Mouse (Mus musculus): ENCODE data around the gene Stxbp1. TPM values are rescaled to one million over a fixed set of nuclear protein-coding genes. Genes with fewer than 3 reads are reported as not detected.

The Stxbp1 gene
- polyA plus RNA-seq, 1 experiment from 2014 or later: 275 TPM

- Histone ChIP-seq H3K27ac (no peak overlapping the region), H3K9ac (no peak overlapping the region), H3K4me1 (replicated peaks; ENCODE audit: control insufficient read depth, insufficient read depth, low read length) (peaks cover 26% of the 10 kb centered on the region), H3K27me3 (ENCODE audit: control insufficient read depth, insufficient read depth, low read length) (no peaks in the 10 kb centered on the region), H3K4me2 (replicated peaks) (no peak overlapping the region), H3K4me3 (replicated peaks; ENCODE audit: low read length) (no peak overlapping the region), H3K36me3 (replicated peaks; ENCODE audit: control insufficient read depth, insufficient read depth) (no peaks in the 10 kb centered on the region), H3K9me3 (ENCODE audit: control insufficient read depth, low read length) (no peaks in the 10 kb centered on the region)
- DNase-seq (ENCODE audit: low spot score): no peak
- no peak for ATAC-seq (ENCODE audit: low FRiP score)
- WGBS: 39% methylated on average over 7 of the region's 7 CpGs
These were observed 37.7 kb upstream of the Stxbp1 start for GRCm38 (mm10) chr2:32884745-32885144.

DNA sequence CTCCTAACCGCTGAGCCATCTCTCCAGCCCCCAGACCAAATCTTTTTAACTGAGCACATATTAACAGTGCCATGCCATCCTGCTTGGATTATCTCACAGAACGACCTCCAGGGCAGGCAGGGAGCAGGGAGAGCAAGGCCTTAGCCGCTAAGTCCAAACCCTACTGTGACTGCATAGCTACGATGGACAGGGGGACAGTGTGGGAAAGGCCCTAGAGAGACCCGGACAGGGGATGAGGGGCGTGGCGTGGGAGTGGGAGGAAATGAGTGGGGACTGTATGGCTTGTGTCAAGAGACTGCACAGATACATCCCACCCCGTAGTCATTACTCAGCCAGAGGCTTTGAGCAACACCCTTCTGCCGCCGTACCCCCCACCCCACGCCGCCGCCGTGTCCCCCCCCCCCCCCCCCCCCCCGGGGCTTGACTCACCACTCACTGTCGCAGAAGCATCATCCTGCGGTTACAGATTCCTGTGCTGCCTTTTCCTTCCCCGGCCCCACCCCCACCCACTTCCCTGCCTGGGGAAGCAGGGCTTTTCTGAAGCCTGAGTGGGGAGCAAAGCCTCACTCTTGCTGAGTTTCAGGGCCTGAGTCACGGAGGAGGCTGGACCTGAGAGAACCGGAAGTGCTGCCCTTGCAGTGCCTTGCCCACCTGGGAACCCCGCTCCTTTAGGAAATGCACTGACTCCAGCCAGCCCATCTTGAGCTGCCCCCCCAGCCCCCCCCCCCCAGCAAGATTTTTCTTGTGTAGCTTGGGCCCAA lies 35.4 kb upstream of the Stxbp1 start:
- Histone ChIP-seq H3K4me1 (replicated peaks; ENCODE audit: control insufficient read depth, insufficient read depth, low read length) (peaks cover 44% of the 10 kb centered on the region), H3K9ac (no peak overlapping the region), H3K4me3 (replicated peaks; ENCODE audit: low read length) (no peak overlapping the region), H3K4me2 (replicated peaks) (no peak overlapping the region), H3K36me3 (replicated peaks; ENCODE audit: control insufficient read depth, insufficient read depth) (no peaks in the 10 kb centered on the region), H3K27me3 (ENCODE audit: control insufficient read depth, insufficient read depth, low read length) (no peaks in the 10 kb centered on the region), H3K9me3 (ENCODE audit: control insufficient read depth, low read length) (no peaks in the 10 kb centered on the region), H3K27ac (no peak overlapping the region; the same call in 1 of the 2 replicates)
- ATAC-seq (ENCODE audit: low FRiP score) (no peak), DNase-seq (ENCODE audit: low spot score) (no peak)
- WGBS: 57% methylated on average over 20 of the region's 21 CpGs

- Histone ChIP-seq H3K9me3 (ENCODE audit: control insufficient read depth, low read length) (no peaks in the 10 kb centered on the region), H3K27ac (peak overlapping the region; percentile 36; the same call in 1 of the 2 replicates), H3K4me1 (replicated peaks; ENCODE audit: control insufficient read depth, insufficient read depth, low read length) (peaks cover 51% of the 10 kb centered on the region), H3K4me2 (replicated peaks) (no peak overlapping the region), H3K4me3 (replicated peaks; ENCODE audit: low read length) (no peak overlapping the region), H3K9ac (0 out of 2 replicates have a peak overlapping the region, but pooled peaks have one; percentile 2), H3K27me3 (ENCODE audit: control insufficient read depth, insufficient read depth, low read length) (no peaks in the 10 kb centered on the region), H3K36me3 (replicated peaks; ENCODE audit: control insufficient read depth, insufficient read depth) (no peaks in the 10 kb centered on the region)
- WGBS: 45% methylated on average over 3 of the region's 3 CpGs
- no peak for ATAC-seq (ENCODE audit: low FRiP score)
- no peak for DNase-seq (ENCODE audit: low spot score)
These were observed 34.7 kb upstream of the Stxbp1 start for GRCm38 (mm10) chr2:32881723-32882122.

GRCm38 (mm10) chr2:32881054-32881453 lies 34.0 kb upstream of the Stxbp1 start:
- Histone ChIP-seq H3K4me2 (replicated peaks) (no peak overlapping the region; the same call in 1 of the 2 replicates), H3K4me1 (replicated peaks; ENCODE audit: control insufficient read depth, insufficient read depth, low read length) (peaks cover 51% of the 10 kb centered on the region), H3K9ac (peak overlapping the region; percentile 2; the same call in 1 of the 2 replicates), H3K36me3 (replicated peaks; ENCODE audit: control insufficient read depth, insufficient read depth) (no peaks in the 10 kb centered on the region), H3K4me3 (replicated peaks; ENCODE audit: low read length) (no peak overlapping the region), H3K27ac (peak overlapping the region; percentile 36), H3K27me3 (ENCODE audit: control insufficient read depth, insufficient read depth, low read length) (no peaks in the 10 kb centered on the region), H3K9me3 (ENCODE audit: control insufficient read depth, low read length) (no peaks in the 10 kb centered on the region)
- DNase-seq (ENCODE audit: low spot score): no peak
- WGBS: 21% methylated on average over 6 of the region's 6 CpGs
- no peak for ATAC-seq (ENCODE audit: low FRiP score)

GRCm38 (mm10) chr2:32879593-32879992 lies 32.5 kb upstream of the Stxbp1 start:
- 90% methylated on average over 5 of the region's 5 CpGs for WGBS
- Histone ChIP-seq H3K4me2 (replicated peaks) (peak overlapping the region; percentile 97; the same call in 1 of the 2 replicates), H3K27me3 (ENCODE audit: control insufficient read depth, insufficient read depth, low read length) (no peaks in the 10 kb centered on the region), H3K36me3 (replicated peaks; ENCODE audit: control insufficient read depth, insufficient read depth) (no peaks in the 10 kb centered on the region), H3K4me3 (replicated peaks; ENCODE audit: low read length) (no peak overlapping the region), H3K9me3 (ENCODE audit: control insufficient read depth, low read length) (no peaks in the 10 kb centered on the region), H3K4me1 (replicated peaks; ENCODE audit: control insufficient read depth, insufficient read depth, low read length) (peaks cover 58% of the 10 kb centered on the region), H3K9ac (0 out of 2 replicates have a peak overlapping the region, but pooled peaks have one; percentile 6), H3K27ac (no peak overlapping the region)
- DNase-seq (ENCODE audit: low spot score): no peak
- ATAC-seq (ENCODE audit: low FRiP score): no peak

DNA sequence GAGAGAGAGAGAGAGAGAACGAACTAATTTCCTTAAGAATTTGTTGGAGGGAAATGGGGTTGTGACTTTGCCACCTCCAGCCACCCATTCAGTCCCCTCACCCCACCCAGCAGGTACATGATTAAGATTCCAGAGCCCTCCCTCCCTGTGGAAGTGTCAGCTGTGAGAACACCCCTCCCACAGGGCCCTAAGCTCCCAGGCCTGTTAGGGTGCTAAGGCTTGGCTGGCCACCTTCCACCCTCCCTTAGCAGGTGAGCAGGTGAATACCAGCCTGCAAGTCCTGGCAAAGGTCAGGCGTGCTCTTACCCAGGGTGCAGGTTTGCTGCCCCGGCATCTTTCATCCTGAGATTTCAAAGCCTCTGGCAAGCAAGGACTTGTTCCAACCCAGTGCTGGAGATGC lies 31.4 kb upstream of the Stxbp1 start:
- 71% methylated on average over 3 of the region's 3 CpGs for WGBS
- H3K9ac ChIP-seq: peak overlapping the region; percentile 96
- H3K4me1 ChIP-seq (replicated peaks; ENCODE audit: control insufficient read depth, insufficient read depth, low read length): peaks cover 64% of the 10 kb centered on the region
- H3K36me3 ChIP-seq (replicated peaks; ENCODE audit: control insufficient read depth, insufficient read depth): no peaks in the 10 kb centered on the region
- no peak for DNase-seq (ENCODE audit: low spot score)
- H3K9me3 ChIP-seq (ENCODE audit: control insufficient read depth, low read length): no peaks in the 10 kb centered on the region
- H3K27me3 ChIP-seq (ENCODE audit: control insufficient read depth, insufficient read depth, low read length): no peaks in the 10 kb centered on the region
- H3K4me2 ChIP-seq (replicated peaks): peak overlapping the region; percentile 97
- no peak for ATAC-seq (ENCODE audit: low FRiP score)
- no peak overlapping the region for H3K27ac ChIP-seq
- H3K4me3 ChIP-seq (replicated peaks; ENCODE audit: low read length): peak overlapping the region; percentile 94

GRCm38 (mm10) chr2:32877761-32878393 lies 30.8 kb upstream of the Stxbp1 start:
- no peaks in the 10 kb centered on the region for H3K27me3 ChIP-seq (ENCODE audit: control insufficient read depth, insufficient read depth, low read length)
- no peaks in the 10 kb centered on the region for H3K36me3 ChIP-seq (replicated peaks; ENCODE audit: control insufficient read depth, insufficient read depth)
- ATAC-seq (ENCODE audit: low FRiP score) (no peak), DNase-seq (ENCODE audit: low spot score) (no peak)
- H3K4me2 ChIP-seq (replicated peaks): peak overlapping the region; percentile 97
- WGBS: 63% methylated on average over 6 of the region's 6 CpGs
- no peaks in the 10 kb centered on the region for H3K9me3 ChIP-seq (ENCODE audit: control insufficient read depth, low read length)
- peaks cover 64% of the 10 kb centered on the region for H3K4me1 ChIP-seq (replicated peaks; ENCODE audit: control insufficient read depth, insufficient read depth, low read length)
- peak overlapping the region; percentile 96 for H3K9ac ChIP-seq
- peak overlapping the region; percentile 94 for H3K4me3 ChIP-seq (replicated peaks; ENCODE audit: low read length)
- peak overlapping the region; percentile 97; the same call in 1 of the 2 replicates for H3K27ac ChIP-seq

GRCm38 (mm10) chr2:32877303-32877702 lies 30.3 kb upstream of the Stxbp1 start:
- no peak for ATAC-seq (ENCODE audit: low FRiP score)
- H3K9me3 ChIP-seq (ENCODE audit: control insufficient read depth, low read length): no peaks in the 10 kb centered on the region
- no peaks in the 10 kb centered on the region for H3K27me3 ChIP-seq (ENCODE audit: control insufficient read depth, insufficient read depth, low read length)
- DNase-seq (ENCODE audit: low spot score): no peak
- peak overlapping the region; percentile 96 for H3K9ac ChIP-seq
- H3K4me3 ChIP-seq (replicated peaks; ENCODE audit: low read length): peak overlapping the region; percentile 94
- H3K4me1 ChIP-seq (replicated peaks; ENCODE audit: control insufficient read depth, insufficient read depth, low read length): peaks cover 64% of the 10 kb centered on the region
- 22% methylated on average over 5 of the region's 5 CpGs for WGBS
- H3K36me3 ChIP-seq (replicated peaks; ENCODE audit: control insufficient read depth, insufficient read depth): no peaks in the 10 kb centered on the region
- H3K27ac ChIP-seq: peak overlapping the region; percentile 97; the same call in 1 of the 2 replicates
- H3K4me2 ChIP-seq (replicated peaks): peak overlapping the region; percentile 97

DNA sequence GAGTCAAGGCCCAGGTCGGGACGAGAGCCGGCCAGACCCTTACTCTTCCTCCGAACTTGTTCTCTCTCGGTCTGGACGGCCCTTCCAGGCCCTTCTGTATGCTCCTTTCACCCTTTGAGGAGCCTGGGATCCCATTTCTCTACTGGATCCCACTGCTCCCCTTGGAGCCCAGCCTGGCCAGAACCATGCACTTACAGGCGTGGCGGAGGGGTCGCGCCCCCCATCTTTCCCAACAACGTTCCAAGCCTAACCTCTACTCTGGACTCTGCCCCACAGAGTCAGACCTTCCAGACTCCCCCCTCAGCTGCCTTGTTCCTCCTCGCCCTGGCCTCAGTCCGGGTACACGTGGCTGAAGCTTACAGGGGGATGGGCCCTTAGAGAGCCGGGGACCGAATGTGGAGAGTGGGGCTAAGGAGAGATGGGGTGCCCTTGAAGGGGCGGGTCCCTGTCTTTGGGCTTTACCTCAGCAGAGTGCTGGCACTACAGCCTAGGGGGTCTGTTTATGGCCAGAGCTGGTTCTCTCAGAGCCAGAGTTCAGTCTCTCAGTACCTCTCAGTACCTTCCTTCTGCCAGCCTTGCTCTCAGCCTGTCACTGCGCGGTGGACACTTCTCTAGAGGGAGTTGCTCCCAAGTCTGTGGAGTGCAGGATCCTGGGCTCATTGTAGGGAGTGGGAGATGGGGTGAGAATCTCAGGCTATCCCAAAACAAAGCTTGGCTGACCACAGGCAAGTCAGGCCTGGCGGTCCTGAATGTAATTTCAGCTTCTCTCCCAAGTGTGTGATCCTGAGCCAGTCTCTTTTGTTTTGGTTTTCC lies 29.7 kb upstream of the Stxbp1 start:
- Histone ChIP-seq H3K4me2 (replicated peaks) (peak overlapping the region; percentile 97), H3K9me3 (ENCODE audit: control insufficient read depth, low read length) (no peaks in the 10 kb centered on the region), H3K9ac (peak overlapping the region; percentile 96), H3K4me3 (replicated peaks; ENCODE audit: low read length) (peak overlapping the region; percentile 94), H3K27me3 (ENCODE audit: control insufficient read depth, insufficient read depth, low read length) (no peaks in the 10 kb centered on the region), H3K36me3 (replicated peaks; ENCODE audit: control insufficient read depth, insufficient read depth) (no peaks in the 10 kb centered on the region), H3K27ac (peak overlapping the region; percentile 97), H3K4me1 (replicated peaks; ENCODE audit: control insufficient read depth, insufficient read depth, low read length) (peaks cover 61% of the 10 kb centered on the region)
- ATAC-seq (ENCODE audit: low FRiP score): peak; percentile 18
- 1% methylated on average over 20 of the region's 20 CpGs for WGBS
- no peak for DNase-seq (ENCODE audit: low spot score)
